Mouse (Mus musculus): ENCODE data around the gene Bola1.
A peak's percentile ranks its signal among the peaks of the same experiment; 100 is the strongest.
"Not testable (repeated sequence)": the region's sequence is repeated elsewhere in the genome, so short reads cannot be mapped to it uniquely, and the experiment has no call there.

Gene Bola1

GRCm38 (mm10) chr3:96219661-96220130 lies at the start of gene Bola1, which contains the start of gene Hist2h2ab:
Gene Bola1 (minus strand): TSS chr3:96219709.
Gene Hist2h2ab (plus strand): TSS chr3:96219865.
- peak; percentile 90 for DNase-seq (ENCODE audit: low spot score)

DNA sequence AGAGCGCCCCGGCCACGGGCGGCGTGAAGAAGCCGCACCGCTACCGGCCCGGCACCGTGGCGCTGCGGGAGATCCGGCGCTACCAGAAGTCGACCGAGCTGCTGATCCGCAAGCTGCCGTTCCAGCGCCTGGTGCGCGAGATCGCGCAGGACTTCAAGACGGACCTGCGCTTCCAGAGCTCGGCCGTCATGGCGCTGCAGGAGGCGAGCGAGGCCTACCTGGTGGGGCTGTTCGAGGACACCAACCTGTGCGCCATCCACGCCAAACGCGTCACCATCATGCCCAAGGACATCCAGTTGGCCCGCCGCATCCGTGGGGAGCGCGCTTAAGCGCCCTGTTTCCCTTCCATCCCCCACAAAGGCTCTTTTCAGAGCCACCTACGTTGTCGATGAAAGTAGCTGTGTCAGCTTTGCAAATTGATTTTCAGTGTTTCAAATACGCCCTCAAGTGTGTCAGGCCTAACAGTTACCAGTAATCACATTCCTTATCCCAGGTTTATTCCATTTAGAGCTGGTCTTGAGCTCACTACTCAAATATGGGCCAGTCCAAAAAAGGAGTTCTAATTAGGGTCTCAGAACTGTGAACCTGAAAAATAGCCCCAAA lies 49.4 kb upstream of the Bola1 start:
- not testable (repeated sequence) for DNase-seq (ENCODE audit: low spot score)

GRCm38 (mm10) chr3:96268051-96268775 lies 48.7 kb upstream of the Bola1 start, which contains the start of gene Hist2h3b:
Gene Hist2h3b (plus strand): TSS chr3:96268654.
- peak; percentile 90 for DNase-seq (ENCODE audit: low spot score)

GRCm38 (mm10) chr3:96267541-96267940 lies 48.0 kb upstream of the Bola1 start:
- DNase-seq (ENCODE audit: low spot score) = no peak

DNA sequence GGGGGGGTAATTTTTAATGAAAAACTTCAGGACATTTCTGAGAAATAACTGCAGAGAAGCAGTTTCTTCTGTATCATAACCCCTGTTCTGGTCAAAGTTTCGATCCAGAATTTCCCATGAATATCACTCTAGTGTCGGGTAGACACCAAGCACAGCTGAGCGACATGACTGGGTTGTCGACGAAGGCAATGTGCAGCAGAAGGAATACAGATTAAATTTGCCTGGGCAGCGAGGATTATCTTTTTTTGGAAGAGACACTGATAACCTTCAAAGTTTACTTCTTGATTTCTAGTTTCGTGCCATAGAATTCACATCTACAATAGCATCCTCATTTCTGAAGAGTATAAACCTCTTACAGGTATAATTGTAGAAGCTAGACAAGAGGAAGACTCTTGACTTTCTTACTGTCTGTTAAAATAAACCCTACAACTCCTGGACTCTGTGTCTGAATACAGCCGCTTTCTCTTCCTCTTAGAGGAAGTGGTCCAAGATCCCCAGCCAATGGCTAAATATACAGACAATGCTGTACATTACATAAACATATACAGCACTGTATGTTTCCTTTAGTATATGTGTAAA lies 46.7 kb upstream of the Bola1 start:
- no peak for DNase-seq (ENCODE audit: low spot score)

DNA sequence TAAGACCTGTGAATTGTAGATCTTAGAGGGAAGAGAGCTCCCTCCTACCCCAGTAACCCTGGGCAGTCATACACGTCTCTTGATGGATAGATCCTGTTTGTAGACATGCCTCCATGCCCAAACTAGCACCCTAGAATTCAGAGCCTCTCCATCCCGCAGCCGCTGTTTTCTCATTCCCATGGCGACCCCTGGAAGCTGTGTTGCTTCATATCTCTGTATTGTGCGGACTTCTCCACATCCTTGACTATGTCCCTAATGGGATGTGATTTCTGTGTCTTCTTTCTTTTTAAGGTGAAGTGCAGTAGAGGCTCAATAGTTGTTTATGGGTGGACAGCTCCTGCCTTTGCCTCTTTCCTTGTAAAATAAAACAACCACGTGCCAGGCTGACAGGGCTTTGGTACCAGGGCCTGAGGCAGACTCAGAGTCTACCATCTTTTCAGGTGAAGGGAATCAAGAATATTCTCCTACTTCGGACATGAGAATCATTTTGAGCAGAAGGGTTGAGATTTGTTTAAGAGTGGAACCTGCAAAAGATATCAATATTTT lies 45.0 kb upstream of the Bola1 start:
- DNase-seq (ENCODE audit: low spot score) = no peak

DNA sequence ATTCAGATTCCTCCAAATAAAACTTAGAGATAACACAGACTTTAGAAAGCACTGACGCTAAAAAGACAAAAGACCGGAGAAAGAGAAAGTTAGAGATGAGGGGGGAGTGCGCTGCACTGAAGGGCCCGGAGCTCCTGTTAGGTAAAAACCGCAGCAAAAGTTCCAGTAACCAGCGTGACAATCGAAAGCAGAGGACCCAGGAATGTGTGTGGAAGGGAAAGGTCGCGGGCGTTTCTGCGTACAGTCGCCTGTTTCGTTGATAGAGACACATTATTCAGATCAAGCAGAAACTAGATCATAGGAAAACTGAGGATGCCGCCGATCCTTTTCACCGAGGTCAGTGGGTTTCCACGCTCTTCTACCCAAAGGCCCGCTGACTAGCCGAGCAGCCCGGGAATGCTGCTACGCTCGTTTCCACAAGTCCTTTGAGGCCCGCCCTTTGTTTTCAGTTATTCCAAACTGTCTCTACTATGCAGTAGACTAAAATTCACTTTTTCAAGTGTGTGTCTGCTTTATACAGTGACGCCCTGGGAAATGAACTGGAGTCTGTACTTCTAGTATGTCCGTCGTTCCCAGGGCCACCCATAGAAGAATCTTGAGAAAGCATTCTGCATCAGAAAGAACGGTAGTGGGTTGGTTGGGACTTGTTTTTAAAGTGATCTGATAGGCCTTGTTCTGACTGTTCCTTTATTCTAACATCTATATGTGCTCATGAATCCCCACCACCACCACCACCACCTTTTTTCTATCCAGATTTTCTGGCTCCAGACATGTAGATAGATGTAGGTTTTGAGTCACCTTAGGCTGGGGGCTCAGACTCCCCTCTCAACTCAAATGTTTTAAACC lies 44.3 kb upstream of the Bola1 start:
- peak; percentile 61 for DNase-seq (ENCODE audit: low spot score)

- peak; percentile 91 for DNase-seq (ENCODE audit: low spot score)
Observed at GRCm38 (mm10) chr3:96262979-96263550, 43.6 kb upstream of the Bola1 start, which contains the start of gene Hist2h4. Gene Hist2h4 (minus strand): TSS chr3:96263311.

DNA sequence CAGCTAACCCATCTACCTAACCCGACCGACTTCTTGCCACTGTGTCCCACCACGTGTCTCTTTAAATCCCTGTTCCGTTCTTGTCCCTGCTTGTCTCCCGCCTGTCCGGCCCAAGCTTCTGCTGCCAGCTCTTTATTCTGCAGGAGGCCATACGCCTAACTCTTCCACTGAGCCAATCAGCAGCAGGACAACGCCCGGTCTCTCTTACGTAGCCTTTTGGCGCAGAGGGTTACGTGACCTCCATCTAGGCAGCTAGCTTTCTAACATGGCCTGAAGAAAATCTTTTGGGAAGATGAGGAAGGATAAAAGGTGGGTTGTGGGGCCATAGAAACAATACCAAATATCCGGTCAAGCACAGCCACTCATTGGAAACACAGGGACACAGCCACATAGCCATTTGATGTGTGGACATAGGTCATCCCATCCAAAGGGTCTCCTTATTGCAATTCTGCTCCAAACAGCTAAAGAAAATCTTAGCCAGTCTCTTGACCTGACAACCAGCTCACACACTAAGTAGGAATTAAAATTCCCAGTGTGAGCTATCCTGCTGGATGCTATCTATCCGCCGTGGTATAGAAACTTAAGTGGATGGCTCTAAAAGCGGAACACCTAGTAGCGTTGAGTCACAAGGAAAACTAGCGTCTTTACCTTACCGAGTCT lies 42.8 kb upstream of the Bola1 start:
- DNase-seq (ENCODE audit: low spot score) = peak; percentile 92

DNA sequence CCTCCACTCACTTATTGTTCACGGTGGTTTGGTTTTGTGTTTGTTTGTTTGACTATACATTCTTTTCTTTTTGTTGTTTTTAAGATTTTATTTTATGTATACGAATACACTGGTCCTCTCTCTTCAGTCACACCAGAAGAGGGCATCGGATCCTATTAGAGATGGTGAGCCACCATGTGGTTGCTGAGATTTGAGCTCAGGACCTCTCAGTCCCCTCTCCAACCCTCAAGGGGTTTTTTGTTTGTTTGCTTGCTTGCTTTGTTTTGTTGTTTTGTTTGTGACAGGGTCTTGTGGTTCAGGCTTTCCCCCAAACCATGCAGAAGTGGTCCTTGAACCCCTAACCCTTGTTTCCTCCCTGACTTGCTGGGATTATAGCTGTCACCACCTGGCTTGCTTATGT lies 42.1 kb upstream of the Bola1 start:
- no peak for DNase-seq (ENCODE audit: low spot score)

GRCm38 (mm10) chr3:96260220-96260619 lies 40.7 kb upstream of the Bola1 start:
- DNase-seq (ENCODE audit: low spot score) = no peak

GRCm38 (mm10) chr3:96257190-96257589 lies 37.7 kb upstream of the Bola1 start:
- DNase-seq (ENCODE audit: low spot score) = no peak

GRCm38 (mm10) chr3:96255926-96256593 lies 36.6 kb upstream of the Bola1 start:
- DNase-seq (ENCODE audit: low spot score) = no peak

- peak; percentile 80 for DNase-seq (ENCODE audit: low spot score)
Observed at GRCm38 (mm10) chr3:96254683-96255355, 35.3 kb upstream of the Bola1 start.

DNA sequence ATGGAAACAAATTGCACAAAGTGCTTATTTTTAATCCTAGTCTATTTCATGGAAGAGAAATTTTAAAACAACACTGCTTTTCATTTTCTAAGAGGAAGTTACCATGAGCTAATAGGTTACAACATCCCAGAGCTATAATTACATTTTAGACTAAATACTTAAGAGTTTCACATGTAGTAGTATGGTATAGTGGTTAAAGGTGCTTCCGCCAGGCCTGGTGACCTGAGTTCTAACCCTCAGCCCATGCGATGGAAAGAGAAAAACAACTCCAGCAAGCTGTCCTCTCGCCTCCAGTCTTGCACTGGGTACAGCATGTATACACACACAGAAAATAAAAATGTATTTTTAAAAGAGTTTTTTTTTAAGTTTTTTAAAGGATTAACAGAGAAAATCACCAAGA lies 32.3 kb upstream of the Bola1 start:
- DNase-seq (ENCODE audit: low spot score) = no peak

GRCm38 (mm10) chr3:96250890-96251289 lies 31.4 kb upstream of the Bola1 start:
- no peak for DNase-seq (ENCODE audit: low spot score)

DNA sequence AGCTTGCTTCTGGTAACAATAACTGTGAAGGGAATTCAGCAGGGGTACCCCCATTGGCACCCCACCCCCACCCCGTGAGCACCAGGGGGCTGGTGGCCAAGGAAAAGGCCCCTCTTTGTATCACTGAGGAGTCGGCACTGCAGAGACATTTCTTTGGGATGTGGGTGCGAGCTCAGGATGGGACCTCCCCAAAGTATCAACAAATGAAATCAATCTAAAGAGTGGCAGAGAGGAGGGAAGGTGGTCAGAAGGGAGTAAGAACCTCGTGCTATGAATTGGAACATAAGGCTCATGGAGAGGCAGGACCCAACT lies 29.5 kb upstream of the Bola1 start:
- DNase-seq (ENCODE audit: low spot score) = no peak

DNA sequence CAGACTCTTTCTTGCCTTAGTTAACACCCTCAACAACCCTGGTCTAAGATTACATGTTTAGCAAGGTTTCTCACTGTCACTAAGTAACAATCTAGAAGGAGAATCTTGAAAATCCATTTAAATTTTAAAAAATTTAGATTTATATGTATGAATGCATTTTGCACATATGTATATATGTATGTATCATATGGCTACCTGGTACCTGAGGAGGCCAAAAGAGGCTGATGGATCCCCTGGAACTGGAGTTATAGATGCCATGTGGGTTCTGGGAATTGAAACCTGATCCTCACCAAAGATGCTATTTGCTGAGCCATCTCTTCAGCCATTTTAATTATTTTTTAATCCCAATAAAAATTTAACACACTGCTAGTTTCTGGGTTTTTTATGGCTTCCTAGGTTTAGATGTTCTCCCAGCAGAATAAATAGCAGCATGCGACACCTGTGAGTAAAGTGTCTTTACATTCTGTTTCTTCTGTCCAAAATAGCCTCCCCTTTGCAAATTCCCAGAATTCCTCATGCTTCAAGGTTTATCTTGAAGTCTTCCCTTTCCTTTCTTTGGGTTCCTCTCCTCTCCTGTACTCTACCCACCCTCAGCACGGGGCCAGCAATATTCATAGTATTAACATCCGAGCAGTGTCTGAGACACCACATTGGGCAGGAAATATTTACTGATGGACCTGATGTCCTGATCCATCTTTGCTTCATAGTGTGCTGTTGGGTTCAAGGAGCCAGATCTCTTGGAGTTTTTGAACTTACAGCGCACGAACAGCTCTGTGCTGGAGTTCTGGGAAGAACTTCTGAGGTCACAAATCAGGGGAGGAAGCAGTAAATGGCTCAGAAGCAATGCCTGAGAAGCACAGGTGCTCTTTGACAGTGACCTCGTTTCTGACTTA lies 28.9 kb upstream of the Bola1 start:
- DNase-seq (ENCODE audit: low spot score) = peak; percentile 44

All from embryo, embryonic 10 days (tissue).